Mouse (Mus musculus): Measurements from ENCODE around the gene Alpl. TPM values are rescaled to one million over a fixed set of nuclear protein-coding genes. Genes with fewer than 3 reads are reported as not detected.

The Alpl gene
- polyA plus RNA-seq, 1 experiment, result 8.2 TPM

- Histone ChIP-seq H3K36me3 (ENCODE audit: control insufficient read depth, insufficient read depth, low read length) (no peaks in the 10 kb centered on the region), H3K4me1 (ENCODE audit: control insufficient read depth, insufficient read depth, low read length) (peaks cover 17% of the 10 kb centered on the region), H3K27ac (ENCODE audit: control insufficient read depth, insufficient read depth, low read depth, low read length) (no peak overlapping the region), H3K27me3 (ENCODE audit: control insufficient read depth, insufficient read depth, low read length) (no peaks in the 10 kb centered on the region), H3K4me3 (ENCODE audit: control insufficient read depth, low read depth, low read length) (no peak overlapping the region)
- TF ChIP-seq CTCF (IDR thresholded peaks at IDR 0.05; ENCODE audit: control insufficient read depth, insufficient read depth, insufficient replicate concordance, low read depth, low read length) (no peak), POLR2A (IDR thresholded peaks at IDR 0.05; ENCODE audit: control insufficient read depth, low read depth, low read length) (no peak)
Observed at GRCm38 (mm10) chr4:137725541-137726145, 70.5 kb downstream of the Alpl start.

- TF ChIP-seq CTCF (IDR thresholded peaks at IDR 0.05; ENCODE audit: control insufficient read depth, insufficient read depth, insufficient replicate concordance, low read depth, low read length) (peak; percentile 99), POLR2A (IDR thresholded peaks at IDR 0.05; ENCODE audit: control insufficient read depth, low read depth, low read length) (peak; percentile 16; the same call in 1 of the 2 replicates)
- H3K27me3 ChIP-seq (ENCODE audit: control insufficient read depth, insufficient read depth, low read length), result no peaks in the 10 kb centered on the region
- no peak overlapping the region for H3K4me3 ChIP-seq (ENCODE audit: control insufficient read depth, low read depth, low read length)
Observed at GRCm38 (mm10) chr4:137724766-137725165, 71.4 kb downstream of the Alpl start.

GRCm38 (mm10) chr4:137724212-137724611 lies 72.0 kb downstream of the Alpl start:
- Histone ChIP-seq H3K27me3 (ENCODE audit: control insufficient read depth, insufficient read depth, low read length) (no peaks in the 10 kb centered on the region), H3K4me3 (ENCODE audit: control insufficient read depth, low read depth, low read length) (peak overlapping the region; percentile 14), H3K27ac (ENCODE audit: control insufficient read depth, insufficient read depth, low read depth, low read length) (no peak overlapping the region), H3K4me1 (ENCODE audit: control insufficient read depth, insufficient read depth, low read length) (peaks cover 17% of the 10 kb centered on the region), H3K36me3 (ENCODE audit: control insufficient read depth, insufficient read depth, low read length) (no peaks in the 10 kb centered on the region)
- TF ChIP-seq CTCF (IDR thresholded peaks at IDR 0.05; ENCODE audit: control insufficient read depth, insufficient read depth, insufficient replicate concordance, low read depth, low read length) (no peak), POLR2A (IDR thresholded peaks at IDR 0.05; ENCODE audit: control insufficient read depth, low read depth, low read length) (no peak)

More at GRCm38 (mm10) chr4:137724766-137725165, 71.4 kb downstream of the Alpl start:
- Histone ChIP-seq H3K27ac (ENCODE audit: control insufficient read depth, insufficient read depth, low read depth, low read length) (no peak overlapping the region), H3K4me1 (ENCODE audit: control insufficient read depth, insufficient read depth, low read length) (peaks cover 17% of the 10 kb centered on the region), H3K36me3 (ENCODE audit: control insufficient read depth, insufficient read depth, low read length) (no peaks in the 10 kb centered on the region)

- no peaks in the 10 kb centered on the region for H3K27me3 ChIP-seq (ENCODE audit: control insufficient read depth, insufficient read depth, low read length)
- no peaks in the 10 kb centered on the region for H3K36me3 ChIP-seq (ENCODE audit: control insufficient read depth, insufficient read depth, low read length)
- no peak for TF ChIP-seq POLR2A (IDR thresholded peaks at IDR 0.05; ENCODE audit: control insufficient read depth, low read depth, low read length)
- no peak for TF ChIP-seq CTCF (IDR thresholded peaks at IDR 0.05; ENCODE audit: control insufficient read depth, insufficient read depth, insufficient replicate concordance, low read depth, low read length)
- peak overlapping the region; percentile 14 for H3K4me3 ChIP-seq (ENCODE audit: control insufficient read depth, low read depth, low read length)
- H3K4me1 ChIP-seq (ENCODE audit: control insufficient read depth, insufficient read depth, low read length), result peaks cover 16% of the 10 kb centered on the region
- H3K27ac ChIP-seq (ENCODE audit: control insufficient read depth, insufficient read depth, low read depth, low read length), result no peak overlapping the region
Observed at GRCm38 (mm10) chr4:137723527-137723926, 72.7 kb downstream of the Alpl start.

GRCm38 (mm10) chr4:137722692-137723427 lies 73.3 kb downstream of the Alpl start:
- no peak overlapping the region for H3K27ac ChIP-seq (ENCODE audit: control insufficient read depth, insufficient read depth, low read depth, low read length)
- peaks cover 10% of the 10 kb centered on the region for H3K4me1 ChIP-seq (ENCODE audit: control insufficient read depth, insufficient read depth, low read length)
- H3K36me3 ChIP-seq (ENCODE audit: control insufficient read depth, insufficient read depth, low read length), result no peaks in the 10 kb centered on the region
- H3K4me3 ChIP-seq (ENCODE audit: control insufficient read depth, low read depth, low read length), result no peak overlapping the region
- TF ChIP-seq CTCF (IDR thresholded peaks at IDR 0.05; ENCODE audit: control insufficient read depth, insufficient read depth, insufficient replicate concordance, low read depth, low read length) (peak; percentile 94; the same call in 1 of the 2 replicates), POLR2A (IDR thresholded peaks at IDR 0.05; ENCODE audit: control insufficient read depth, low read depth, low read length) (no peak)
- no peaks in the 10 kb centered on the region for H3K27me3 ChIP-seq (ENCODE audit: control insufficient read depth, insufficient read depth, low read length)

- TF ChIP-seq POLR2A (IDR thresholded peaks at IDR 0.05; ENCODE audit: control insufficient read depth, low read depth, low read length) (no peak), CTCF (IDR thresholded peaks at IDR 0.05; ENCODE audit: control insufficient read depth, insufficient read depth, insufficient replicate concordance, low read depth, low read length) (no peak)
- Histone ChIP-seq H3K27ac (ENCODE audit: control insufficient read depth, insufficient read depth, low read depth, low read length) (no peak overlapping the region), H3K4me3 (ENCODE audit: control insufficient read depth, low read depth, low read length) (no peak overlapping the region), H3K27me3 (ENCODE audit: control insufficient read depth, insufficient read depth, low read length) (no peaks in the 10 kb centered on the region), H3K36me3 (ENCODE audit: control insufficient read depth, insufficient read depth, low read length) (no peaks in the 10 kb centered on the region), H3K4me1 (ENCODE audit: control insufficient read depth, insufficient read depth, low read length) (peaks cover 10% of the 10 kb centered on the region)
Observed at GRCm38 (mm10) chr4:137722230-137722629, 74.0 kb downstream of the Alpl start.

GRCm38 (mm10) chr4:137721563-137721962 lies 74.6 kb downstream of the Alpl start:
- H3K4me3 ChIP-seq (ENCODE audit: control insufficient read depth, low read depth, low read length), result no peak overlapping the region
- TF ChIP-seq POLR2A (IDR thresholded peaks at IDR 0.05; ENCODE audit: control insufficient read depth, low read depth, low read length) (no peak), CTCF (IDR thresholded peaks at IDR 0.05; ENCODE audit: control insufficient read depth, insufficient read depth, insufficient replicate concordance, low read depth, low read length) (no peak)
- no peaks in the 10 kb centered on the region for H3K27me3 ChIP-seq (ENCODE audit: control insufficient read depth, insufficient read depth, low read length)
- H3K4me1 ChIP-seq (ENCODE audit: control insufficient read depth, insufficient read depth, low read length), result peaks cover 10% of the 10 kb centered on the region
- no peaks in the 10 kb centered on the region for H3K36me3 ChIP-seq (ENCODE audit: control insufficient read depth, insufficient read depth, low read length)
- H3K27ac ChIP-seq (ENCODE audit: control insufficient read depth, insufficient read depth, low read depth, low read length), result no peak overlapping the region

Data from testis, adult 2 months (tissue).